Mouse (Mus musculus) c-Kit-positive CD71-negative TER-119-negative erythroid progenitor cells, embryonic 14.5 days (primary cell): ENCODE measurements around the gene Gsg1l.

ENCODE experiments used
- DNase-seq: peaks from one replicate; pipeline ENCODE4 v3.0.0-alpha.2; 2013; ENCODE audit warnings: low read depth

The Gsg1l gene

GRCm38 (mm10) chr7:126080949-126081654 lies 1.1 kb downstream of the Gsg1l start:
- no peak for DNase-seq

- no peak for DNase-seq
Observed at GRCm38 (mm10) chr7:126076935-126077334, 5.3 kb downstream of the Gsg1l start.

- DNase-seq = no peak
Observed at GRCm38 (mm10) chr7:126075058-126075457, 7.2 kb downstream of the Gsg1l start.

GRCm38 (mm10) chr7:126070321-126070720 lies 11.9 kb downstream of the Gsg1l start:
- no peak for DNase-seq

DNA sequence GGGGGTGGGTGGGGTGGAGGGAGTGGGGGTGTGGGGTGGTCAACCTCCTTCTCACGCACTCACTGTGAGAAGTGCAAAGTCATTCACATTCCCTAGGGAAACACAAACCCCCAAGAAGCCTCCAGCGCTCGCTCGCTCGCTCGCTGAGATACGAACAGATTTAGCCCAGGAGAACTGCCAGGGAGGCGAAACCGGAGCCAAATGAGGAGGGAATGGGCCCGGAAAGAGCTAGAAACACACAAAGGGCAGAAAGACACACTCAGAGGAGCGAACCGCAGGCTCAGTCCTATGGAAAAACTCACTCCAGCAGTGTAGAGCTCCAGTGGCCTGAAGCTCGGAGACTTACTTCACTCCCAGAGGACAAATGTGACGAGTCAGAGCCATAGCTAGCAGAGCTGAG lies 15.4 kb downstream of the Gsg1l start:
- DNase-seq = no peak

GRCm38 (mm10) chr7:126065243-126065876 lies 16.9 kb downstream of the Gsg1l start:
- DNase-seq = no peak

- no peak for DNase-seq
Observed at GRCm38 (mm10) chr7:126062228-126062627, 20.0 kb downstream of the Gsg1l start.

- DNase-seq = no peak
Observed at GRCm38 (mm10) chr7:126058918-126059317, 23.3 kb downstream of the Gsg1l start.

DNA sequence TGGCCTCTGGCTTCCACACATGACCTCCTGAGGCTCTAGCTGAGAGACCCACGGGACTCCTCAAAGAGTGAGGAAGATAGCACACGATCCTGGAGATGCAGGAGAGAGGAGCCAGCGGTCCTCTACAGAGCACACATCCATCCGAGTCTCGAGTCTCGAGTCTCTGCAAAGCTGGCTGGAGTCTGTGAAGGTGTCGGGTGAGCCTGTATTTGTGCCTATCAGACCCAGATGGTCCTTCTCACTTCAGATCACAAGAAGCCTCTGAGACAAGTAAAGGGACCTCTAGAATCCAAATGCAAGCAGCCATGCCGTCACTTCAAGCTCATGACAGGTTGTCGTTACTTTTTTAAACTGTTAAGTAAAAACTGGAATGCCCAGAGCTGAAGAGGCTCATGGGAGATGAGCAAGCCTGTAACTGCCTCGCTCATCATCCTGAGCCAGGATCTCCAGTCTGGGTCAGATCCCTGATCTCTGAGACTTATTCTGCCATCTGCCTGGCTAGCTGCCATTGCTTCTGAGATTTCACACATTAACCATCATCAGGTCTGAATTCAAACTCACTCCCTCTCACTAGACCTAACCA lies 24.8 kb downstream of the Gsg1l start:
- no peak for DNase-seq

GRCm38 (mm10) chr7:126054574-126054973 lies 27.6 kb downstream of the Gsg1l start:
- no peak for DNase-seq

GRCm38 (mm10) chr7:126053618-126054017 lies 28.6 kb downstream of the Gsg1l start:
- no peak for DNase-seq

DNA sequence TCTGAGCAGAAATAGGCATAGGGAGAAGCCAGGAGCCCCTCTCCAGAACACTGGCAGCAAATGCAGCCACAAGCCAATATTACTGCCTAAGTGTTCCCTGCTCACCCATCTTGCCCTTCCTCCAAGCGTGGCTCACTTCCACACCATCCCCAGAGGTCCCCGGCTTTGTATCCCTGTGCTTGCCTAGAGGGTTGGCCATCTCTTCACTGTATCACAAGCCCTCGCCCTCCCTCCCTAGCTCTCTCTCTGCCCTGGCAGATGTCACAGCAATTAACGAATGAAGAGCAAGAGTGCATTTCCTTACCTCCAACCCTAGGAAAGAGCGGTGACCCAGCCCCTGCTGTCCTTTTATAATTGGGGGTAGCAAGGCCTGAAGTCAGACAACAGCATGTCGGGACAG lies 30.3 kb downstream of the Gsg1l start:
- no peak for DNase-seq

- DNase-seq = no peak
Observed at GRCm38 (mm10) chr7:126045077-126045476, 37.1 kb downstream of the Gsg1l start.

- peak; percentile 39 for DNase-seq
Observed at GRCm38 (mm10) chr7:126042306-126042705, 39.9 kb downstream of the Gsg1l start.

DNA sequence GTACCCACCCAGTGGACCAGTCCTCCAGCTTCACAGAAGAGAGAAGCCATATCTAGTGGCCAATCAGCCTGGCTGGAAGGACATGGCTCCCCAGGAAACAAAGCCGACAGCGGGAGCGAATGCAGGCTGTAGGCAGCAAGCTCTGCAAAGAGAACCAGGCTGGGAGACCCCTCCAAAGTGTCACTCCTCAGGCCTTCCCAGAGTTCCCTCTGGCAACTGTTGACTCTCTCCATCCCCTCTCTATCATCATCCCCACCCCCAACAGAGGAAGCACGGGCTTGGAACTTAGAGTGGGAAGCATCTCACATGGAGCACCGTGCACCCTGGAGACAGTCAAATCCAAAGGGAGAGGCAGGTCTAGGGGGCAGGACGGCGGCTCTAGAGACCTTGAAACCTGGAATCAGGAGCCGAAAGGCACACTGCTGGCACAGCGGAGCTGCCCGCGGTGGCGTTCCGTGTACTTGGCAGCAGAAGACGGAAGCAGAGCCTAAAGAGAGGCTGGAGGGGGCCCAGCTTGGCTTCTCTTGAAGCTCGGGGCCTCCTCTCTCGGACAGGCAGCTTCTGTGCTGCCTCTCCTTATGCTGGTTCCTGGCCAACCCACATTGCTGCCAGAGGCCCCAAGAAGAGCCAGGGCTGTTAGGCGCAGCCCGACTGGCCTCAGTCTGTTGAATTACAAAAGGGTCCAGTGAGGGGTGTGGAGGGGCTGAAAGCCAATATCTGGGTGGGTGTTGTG lies 41.3 kb downstream of the Gsg1l start:
- DNase-seq = no peak

- no peak for DNase-seq
Observed at GRCm38 (mm10) chr7:126039847-126040246, 42.4 kb downstream of the Gsg1l start.

DNA sequence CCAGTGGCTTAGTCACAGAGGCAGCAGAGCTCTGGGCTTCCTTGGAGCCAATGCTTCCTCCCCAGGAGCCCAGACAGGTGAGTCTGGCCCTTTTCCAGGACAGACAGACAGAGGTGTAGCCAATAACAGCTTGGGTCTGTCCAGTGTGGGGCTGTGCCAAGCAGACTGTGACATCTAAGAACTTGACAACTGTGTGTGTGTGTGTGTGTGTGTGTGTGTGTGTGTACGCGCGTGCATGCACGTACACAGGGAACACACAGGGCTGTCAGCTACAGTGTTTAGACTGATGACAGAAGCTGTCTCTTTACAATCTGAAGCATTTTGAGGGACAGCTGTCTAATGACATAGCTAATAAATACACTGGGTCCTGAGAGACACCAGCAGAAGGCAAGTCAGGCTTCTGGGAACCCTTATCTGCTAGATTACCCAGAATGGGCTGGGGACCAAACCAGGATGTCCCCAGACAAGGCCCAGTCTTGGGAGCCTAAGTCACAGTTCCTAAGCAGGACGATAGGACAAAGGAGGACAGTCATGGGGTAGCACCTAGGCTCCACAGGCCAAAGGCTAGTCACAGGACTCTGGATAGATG lies 42.9 kb downstream of the Gsg1l start:
- peak; percentile 42 for DNase-seq

- no peak for DNase-seq
Observed at GRCm38 (mm10) chr7:126038366-126039246, 43.6 kb downstream of the Gsg1l start.

GRCm38 (mm10) chr7:126035332-126035731 lies 46.9 kb downstream of the Gsg1l start:
- DNase-seq = no peak

- no peak for DNase-seq
Observed at GRCm38 (mm10) chr7:126032776-126033209, 49.4 kb downstream of the Gsg1l start.

DNA sequence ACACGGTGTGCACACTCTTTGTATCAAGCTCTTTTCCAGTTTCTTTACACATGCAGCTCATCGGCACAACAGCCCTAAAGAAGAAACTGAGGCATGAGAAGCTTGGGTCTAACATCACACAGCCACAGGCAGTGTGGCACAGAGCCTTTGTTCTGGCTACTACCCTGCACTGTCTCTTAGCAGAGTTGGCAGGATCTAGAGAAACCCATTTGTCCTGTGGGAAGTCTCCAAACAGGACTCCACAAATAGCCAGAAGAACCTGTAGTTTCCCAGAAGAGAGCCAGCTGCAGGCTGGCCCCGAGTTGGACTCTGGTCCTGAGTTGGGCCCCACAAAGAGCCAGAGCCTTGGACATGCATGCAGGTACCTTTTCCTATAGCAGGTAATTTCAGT lies 49.9 kb downstream of the Gsg1l start:
- no peak for DNase-seq
